Mouse (Mus musculus) MN1 (cell line): Measurements from ENCODE around the gene Cic.

Source experiments
- DNase-seq: peaks from one replicate; pipeline ENCODE4 v3.0.0-alpha.2; 2016; ENCODE audit warnings: low spot score

Cic gene

GRCm38 (mm10) chr7:25267301-25267750, at the start of gene Cic:
Cic (plus strand) TSS chr7:25267704.
- peak; percentile 98 for DNase-seq

DNA sequence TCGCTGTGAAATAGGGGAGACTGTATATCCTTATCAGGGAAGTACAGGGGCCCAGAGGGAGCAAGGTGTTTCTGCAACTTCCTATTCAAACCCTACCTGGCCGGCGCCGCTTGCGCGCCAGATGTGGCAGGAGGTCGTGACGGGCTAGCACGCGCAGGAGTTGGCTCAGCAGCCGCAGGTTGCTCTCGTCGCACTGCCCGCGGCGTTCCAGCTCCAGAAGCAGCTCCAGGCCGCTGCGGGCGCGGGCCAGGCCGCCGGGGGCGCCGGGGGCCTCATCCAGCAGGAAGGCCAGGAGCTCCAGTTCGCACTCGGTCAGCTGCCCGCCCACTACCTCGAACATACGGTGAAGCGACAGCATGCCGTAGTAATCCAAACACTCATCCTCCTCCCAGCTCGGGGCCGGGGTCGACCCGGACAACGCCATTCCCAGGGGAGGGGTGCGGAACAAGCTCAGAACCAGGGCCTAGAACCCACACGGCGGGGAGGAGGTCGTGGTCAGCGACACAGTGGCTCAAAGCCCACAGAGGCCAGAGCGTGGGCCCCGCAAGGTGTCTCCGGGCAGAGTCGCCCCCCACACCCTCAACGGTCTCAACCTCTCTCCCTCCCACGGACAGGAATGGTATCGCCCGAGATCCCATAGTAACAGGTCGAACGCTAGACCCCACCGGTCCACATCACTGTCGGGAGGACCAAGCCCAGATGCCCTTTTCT, 48.6 kb upstream of the Cic start:
- DNase-seq = peak; percentile 69

DNA sequence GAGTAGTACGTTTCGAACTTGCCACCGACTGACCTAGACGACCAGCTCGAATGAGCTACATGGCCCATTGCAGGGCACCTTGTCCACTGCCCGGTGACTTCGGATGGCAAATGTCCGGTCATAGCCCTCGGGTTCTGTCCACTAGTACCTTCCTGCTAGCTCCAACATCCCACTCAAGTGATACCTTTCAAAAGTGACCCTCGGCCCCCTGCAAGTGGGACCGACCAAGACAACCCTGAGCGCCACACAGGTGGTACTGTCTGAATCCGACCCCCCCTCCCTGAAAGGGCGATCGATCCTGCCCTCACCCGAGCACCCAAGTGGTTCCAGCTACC, 48.1 kb upstream of the Cic start:
- no peak for DNase-seq

DNA sequence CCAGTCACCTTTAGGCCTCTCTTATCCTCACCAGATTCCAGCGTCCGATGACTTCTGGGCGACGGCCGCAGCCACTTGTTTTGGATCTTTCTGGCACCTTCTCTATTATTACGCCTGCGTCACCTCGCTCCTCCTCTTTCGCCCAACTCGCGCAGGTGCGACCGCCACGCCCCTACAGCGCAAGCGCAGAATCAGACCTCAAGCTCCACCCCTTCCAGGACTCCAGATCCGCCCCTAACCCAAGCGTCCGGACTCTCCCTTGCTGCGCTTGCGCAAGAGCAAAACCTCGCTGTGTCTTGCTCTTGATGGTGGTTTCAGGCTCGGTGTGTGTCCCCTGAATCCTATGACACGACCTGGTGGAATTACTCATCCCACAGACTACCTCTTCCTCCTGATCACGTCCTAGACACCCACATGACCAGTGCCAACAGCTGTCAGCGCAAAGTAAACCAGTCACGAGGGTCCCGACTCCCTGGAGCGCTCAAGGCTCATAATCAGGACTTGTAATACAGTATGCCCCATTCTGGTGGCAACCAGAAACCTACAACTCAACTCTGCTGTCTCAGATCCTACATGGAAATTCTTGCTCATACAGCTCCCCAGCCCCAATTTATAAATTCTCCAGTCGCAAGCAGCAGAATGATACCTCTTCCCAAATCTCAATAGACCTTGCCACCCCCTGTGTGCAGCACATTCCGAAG, 47.6 kb upstream of the Cic start:
- DNase-seq = peak; percentile 96

DNA sequence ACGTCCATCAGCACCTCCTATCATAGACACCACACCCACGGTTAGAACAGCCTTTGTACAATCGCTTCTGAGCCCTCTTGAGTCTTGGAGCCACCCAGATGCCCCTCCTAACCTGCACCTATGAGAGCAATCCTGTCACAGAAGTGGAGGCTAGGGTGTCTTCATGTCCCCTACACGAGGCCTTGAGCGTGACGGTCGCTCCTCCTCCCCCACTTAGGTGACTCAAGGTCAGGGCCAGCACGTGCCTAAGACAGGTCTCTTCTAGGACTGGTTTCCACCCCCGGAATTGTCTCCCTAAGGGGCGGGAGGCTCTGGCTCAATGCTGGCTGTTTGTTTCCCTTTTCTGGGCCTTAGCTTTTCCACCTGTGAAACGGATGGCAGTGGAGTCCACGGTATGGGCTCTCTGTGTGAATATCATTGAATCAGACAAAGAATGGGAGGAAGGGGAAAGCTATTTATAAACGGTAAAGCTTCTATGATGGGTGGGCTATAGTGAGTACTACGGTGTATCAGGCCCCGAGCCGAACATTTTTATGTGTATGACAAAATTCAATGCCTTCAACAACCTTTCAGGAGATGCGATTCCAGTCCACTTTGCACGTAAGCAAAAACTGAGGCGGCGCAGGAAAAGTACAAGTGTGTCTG, 46.9 kb upstream of the Cic start, which contains the start of gene Dedd2:
Dedd2 (minus strand) TSS at position 159 of the 645 bp plus-strand sequence.
- DNase-seq = peak; percentile 30

DNA sequence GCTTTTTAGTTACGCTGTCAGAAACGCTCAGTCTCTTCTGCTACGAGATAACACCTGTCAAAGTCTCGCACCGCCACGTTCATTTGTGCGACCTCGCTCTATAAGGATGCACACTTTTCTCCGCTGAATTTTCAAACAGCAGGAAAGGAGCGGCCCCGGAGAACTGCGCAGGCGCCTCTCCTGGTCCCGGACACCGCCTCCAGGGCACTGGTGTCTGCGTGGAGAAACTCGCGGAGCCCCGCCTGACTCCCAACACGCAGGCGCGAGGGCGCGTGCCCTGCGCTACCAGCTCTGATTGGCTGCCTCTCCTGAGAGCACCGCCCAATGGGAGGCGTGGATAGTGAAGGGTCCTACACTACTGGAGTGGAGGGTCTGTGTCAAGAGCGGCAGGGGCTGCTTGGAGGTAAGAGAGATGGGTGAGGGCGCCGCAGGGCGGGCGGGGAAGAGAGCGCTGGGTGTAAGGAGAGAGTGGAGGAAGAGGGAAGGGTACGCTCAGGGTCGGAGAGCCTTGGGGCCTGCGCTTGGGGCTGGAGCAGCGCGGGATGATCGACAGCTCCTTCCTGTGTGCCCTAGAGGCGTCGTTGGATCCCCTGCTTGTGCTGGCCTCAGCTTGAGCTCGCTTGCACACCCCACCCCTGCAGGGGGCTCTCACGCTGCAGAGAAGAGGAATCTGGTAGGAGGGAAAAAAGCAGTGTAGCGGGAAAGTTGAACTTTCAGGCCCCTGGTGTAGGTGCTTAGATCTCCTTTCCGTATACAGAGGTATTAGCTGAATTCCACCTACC, 46.2 kb upstream of the Cic start, which contains the start of gene Zfp526:
Zfp526 (plus strand) TSS at position 324 of the 782 bp plus-strand sequence.
- DNase-seq = peak; percentile 97

DNA sequence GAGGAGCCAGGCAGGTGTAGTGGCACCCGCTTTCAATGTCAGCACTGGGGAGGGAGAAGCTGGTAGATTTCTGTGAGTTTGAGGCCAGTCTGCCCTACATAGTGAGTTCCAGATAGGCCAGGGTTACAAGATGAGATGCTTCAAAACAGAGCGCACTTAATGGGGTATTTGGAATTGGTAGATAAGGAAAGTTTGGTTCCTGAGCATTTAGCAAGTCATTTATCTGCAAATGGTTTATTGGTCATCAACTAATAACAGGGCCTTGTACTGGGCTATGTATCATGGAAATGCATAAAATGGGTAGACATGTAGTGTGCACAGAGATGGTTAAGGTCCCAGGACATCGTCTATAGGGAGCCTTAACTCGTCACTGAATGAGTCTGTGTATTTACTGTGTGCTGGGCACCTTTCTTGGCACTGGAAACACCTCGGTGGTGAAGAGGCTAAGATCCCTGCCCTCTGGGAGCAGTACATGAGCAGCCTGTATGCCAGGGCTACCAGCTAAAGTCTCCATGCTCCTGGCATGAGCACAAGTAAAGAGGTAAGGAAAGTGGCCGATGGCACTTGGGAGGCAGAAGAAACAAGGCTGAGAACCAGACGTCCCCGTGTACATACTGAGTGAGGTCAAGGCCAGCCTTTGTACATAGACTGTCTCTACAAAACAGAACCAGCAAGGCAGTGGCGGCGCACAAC, 45.1 kb upstream of the Cic start:
- DNase-seq = no peak

GRCm38 (mm10) chr7:25227523-25228300, 39.8 kb upstream of the Cic start:
- DNase-seq = no peak

- DNase-seq = no peak
Observed at GRCm38 (mm10) chr7:25230690-25231285, 36.7 kb upstream of the Cic start.

GRCm38 (mm10) chr7:25232101-25232648, 35.3 kb upstream of the Cic start:
- DNase-seq = no peak

DNA sequence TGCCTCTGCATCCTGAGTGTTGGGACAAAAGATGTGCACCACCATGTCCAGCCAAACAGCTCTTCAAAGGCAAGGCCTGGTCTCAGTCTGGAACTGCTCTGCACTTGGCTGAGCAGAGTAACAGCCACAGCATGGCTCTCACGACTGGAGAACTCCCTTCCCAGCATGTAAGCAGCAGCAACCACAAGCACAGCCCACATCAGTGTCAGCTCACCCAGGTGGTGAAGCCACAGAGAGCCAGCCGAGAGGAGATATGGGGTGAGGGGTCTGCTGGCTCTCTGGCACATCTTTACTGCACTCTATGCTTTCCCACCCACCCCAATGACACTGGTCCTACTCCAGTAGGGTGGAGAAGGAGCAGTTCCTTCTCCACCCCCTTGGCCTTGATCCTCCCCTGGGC, 34.4 kb upstream of the Cic start:
- DNase-seq = no peak

GRCm38 (mm10) chr7:25235526-25235925, 32.0 kb upstream of the Cic start:
- no peak for DNase-seq

- peak; percentile 96 for DNase-seq
Observed at GRCm38 (mm10) chr7:25237249-25238014, 30.1 kb upstream of the Cic start, which contains the start of gene Gsk3a. Gsk3a (minus strand) TSS chr7:25237851.

DNA sequence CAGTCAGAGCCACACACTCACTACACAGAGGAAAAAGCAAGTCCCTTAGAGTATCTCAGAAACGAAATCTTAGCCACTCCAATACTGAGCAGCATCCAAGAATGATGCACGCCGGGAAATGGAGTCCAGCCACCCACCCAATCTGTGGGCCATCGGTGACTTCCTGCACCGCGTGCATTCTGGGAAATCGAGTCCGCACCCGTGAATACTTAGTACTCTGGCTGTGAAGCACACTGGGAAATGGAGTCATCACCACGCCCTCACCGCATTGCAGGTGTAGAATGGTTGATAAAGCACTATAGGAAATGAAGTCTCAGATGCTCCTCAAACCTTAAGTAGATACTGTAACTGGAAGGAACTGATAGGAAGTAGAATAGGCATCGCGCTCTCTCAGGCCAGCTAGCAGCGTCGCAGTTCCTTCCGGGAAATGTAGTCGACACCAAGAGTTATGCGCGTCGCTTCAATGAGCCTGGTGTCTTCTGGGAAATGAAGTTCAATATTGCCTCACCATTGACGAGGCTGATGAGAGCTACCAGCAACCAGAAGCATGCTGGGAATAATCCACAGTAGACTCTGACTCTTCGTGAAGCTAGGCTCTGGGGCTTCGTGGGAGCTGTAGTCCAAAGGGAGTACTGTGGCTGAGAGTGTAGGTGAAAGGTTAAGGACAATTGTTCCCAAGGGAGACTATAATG, 29.3 kb upstream of the Cic start:
- peak; percentile 95 for DNase-seq

GRCm38 (mm10) chr7:25238829-25239623, 28.5 kb upstream of the Cic start:
- peak; percentile 92 for DNase-seq

GRCm38 (mm10) chr7:25240631-25241030, 26.9 kb upstream of the Cic start:
- no peak for DNase-seq

DNA sequence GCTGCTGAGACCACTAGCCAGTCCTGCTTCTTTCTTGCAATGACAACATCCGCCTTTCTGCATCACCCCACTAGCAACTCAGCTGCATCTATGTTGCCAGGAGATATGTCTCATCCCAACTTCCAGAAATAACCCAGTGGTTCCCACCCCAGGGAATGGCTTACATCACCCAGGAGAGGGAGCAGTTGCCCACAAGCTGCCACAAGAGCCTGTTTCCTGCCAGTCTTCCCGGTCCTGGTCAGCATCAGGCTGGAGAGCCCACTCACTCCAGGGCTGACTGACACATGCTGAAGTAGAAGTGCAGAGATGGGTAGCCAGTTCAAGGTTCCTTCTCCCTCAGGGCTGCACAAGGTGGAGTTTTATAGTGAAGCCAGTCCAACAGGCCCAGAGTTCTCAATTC, 26.4 kb upstream of the Cic start:
- peak; percentile 90 for DNase-seq

DNA sequence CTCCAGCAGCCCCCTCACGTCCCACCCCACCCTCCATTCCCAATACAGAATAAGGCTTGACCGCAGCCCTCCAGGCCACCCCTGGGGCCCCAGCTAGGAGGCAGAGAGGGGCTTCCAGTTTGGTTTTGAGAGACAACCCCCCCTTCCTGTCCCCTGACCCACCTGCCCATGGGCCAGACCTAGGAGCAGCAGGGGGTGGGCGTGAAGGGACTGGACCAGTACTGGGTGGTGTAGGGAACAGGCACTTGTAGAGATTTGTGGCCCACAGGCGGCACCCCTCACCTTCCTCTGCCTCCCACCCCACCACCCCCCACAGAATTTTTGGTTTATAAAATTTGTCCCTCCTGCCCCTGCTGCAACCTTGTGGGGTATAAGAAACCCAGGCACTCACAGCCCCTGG, 24.1 kb upstream of the Cic start:
- DNase-seq = no peak
